Comparison of ENCODE assay signal across 18 mouse cellular contexts in the genomic region with DNA sequence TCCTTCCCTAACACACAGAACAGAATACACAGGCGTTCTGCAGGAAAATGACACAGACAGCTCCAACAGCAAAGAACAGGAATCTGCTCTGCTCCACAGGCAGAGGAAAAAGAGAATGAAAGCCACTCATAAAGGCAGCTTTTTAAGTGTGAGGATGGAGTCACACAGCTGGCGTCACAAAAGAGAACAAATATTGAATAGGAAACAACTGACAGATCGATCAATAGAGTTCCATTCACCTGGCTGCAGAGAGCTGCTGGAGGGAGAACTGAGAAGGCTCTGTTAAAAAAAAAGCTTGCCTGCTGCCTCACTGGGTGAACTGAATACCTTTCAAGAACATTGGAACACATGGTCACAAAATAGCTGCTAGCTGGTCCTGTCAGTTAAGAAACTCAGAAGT. TPM values are rescaled to one million over a fixed set of nuclear protein-coding genes. Genes with fewer than 3 reads are reported as not detected.
DNase-seq lines count a peak whose midpoint lies in the region; ATAC-seq and TF ChIP-seq lines count a peak whose summit lies in the region.
"Had no signal": no experiment of that assay in that cellular context is flagged by ENCODE, and none has a peak within 500 bp of the region (broad histone marks: within the 10 kb centered on the region; RNA-seq: fewer than 3 reads in every experiment).

No protein-coding gene starts in this region.

- H3K27ac ChIP-seq in forebrain, embryonic 13.5 days: peak overlapping the region; percentile 35; the same call in 1 of the 2 replicates
- H3K27ac ChIP-seq in forebrain, embryonic 10.5 days: no peak overlapping the region
- no peak overlapping the region for H3K27ac ChIP-seq in liver, adult 2 months (replicated peaks; ENCODE audit: insufficient read depth, low read depth, low read length)
- no peak overlapping the region for H3K27ac ChIP-seq in liver, postnatal 0 days (ENCODE audit: low read depth)
- H3K27ac ChIP-seq: lung, embryonic 15.5 days had no signal

- DNase-seq in forebrain, embryonic 10.5 days (ENCODE audit: extremely low spot score, low spot score): no peak
- DNase-seq in liver, adult 2 months (ENCODE audit: extremely low read depth, low read depth, low spot score): peak; percentile 44
- no peak for DNase-seq in liver
- peak; percentile 59 for DNase-seq in brain, embryonic 14.5 days (ENCODE audit: low read depth)
- DNase-seq in liver, postnatal 0 days: no peak
- no peak for DNase-seq in urinary bladder, postnatal 4 days (ENCODE audit: low spot score in 2 of 2)
- DNase-seq: adrenal gland, postnatal 25 days; cerebellum, adult 18-20 months; cerebellum, postnatal 25 days; heart, adult 11 months; heart, postnatal 14 days; kidney, adult 11 months had no signal

- 16% methylated on average over 3 of the region's 3 CpGs for WGBS in forebrain, embryonic 13.5 days
- 40% methylated on average over 3 of the region's 3 CpGs for WGBS in forebrain, embryonic 10.5 days
- WGBS in liver, adult 2 months: 33% methylated on average over 3 of the region's 3 CpGs
- WGBS in liver, postnatal 0 days (ENCODE audit: insufficient replicate concordance): 61% methylated on average over 3 of the region's 3 CpGs

- no peak for TF ChIP-seq CTCF in liver, adult 2 months (IDR thresholded peaks at IDR 0.05; ENCODE audit: low read depth, low read length)
- TF ChIP-seq CTCF in brain, embryonic 14.5 days (IDR thresholded peaks at IDR 0.05; ENCODE audit: borderline replicate concordance, extremely low read depth, insufficient read depth, insufficient read length): no peak
- no peak for TF ChIP-seq CTCF in liver, postnatal 0 days (IDR thresholded peaks at IDR 0.05; ENCODE audit: low read depth)

- ATAC-seq in forebrain, embryonic 13.5 days: no peak
- peak; percentile 58; the same call in 1 of the 2 replicates for ATAC-seq in liver, postnatal 0 days

- H3K36me3 ChIP-seq in forebrain, embryonic 13.5 days (ENCODE audit: poor library complexity, severe bottlenecking): no peaks in the 10 kb centered on the region
- H3K36me3 ChIP-seq in forebrain, embryonic 10.5 days (replicated peaks): no peaks in the 10 kb centered on the region
- H3K36me3 ChIP-seq in liver, adult 2 months (ENCODE audit: control insufficient read depth, insufficient read depth, low read length): no peaks in the 10 kb centered on the region
- H3K36me3 ChIP-seq in liver, postnatal 0 days (replicated peaks; ENCODE audit: insufficient read depth, low read length): no peaks in the 10 kb centered on the region
- H3K36me3 ChIP-seq: heart, embryonic 12.5 days; lung, embryonic 15.5 days; midbrain, embryonic 10.5 days had no signal

- H3K79me2 ChIP-seq in liver, adult 2 months (ENCODE audit: control insufficient read depth, insufficient read depth, low read length): no peaks in the 10 kb centered on the region

- no peak for TF ChIP-seq EP300 in liver, postnatal 0 days (IDR thresholded peaks at IDR 0.05; ENCODE audit: low read depth)

- no peak overlapping the region for H3K4me3 ChIP-seq in forebrain, embryonic 13.5 days
- H3K4me3 ChIP-seq in forebrain, embryonic 10.5 days: no peak overlapping the region
- H3K4me3 ChIP-seq in liver, adult 2 months (ENCODE audit: insufficient read depth, low read depth, low read length): no peak overlapping the region
- H3K4me3 ChIP-seq in liver, postnatal 0 days (ENCODE audit: low read depth, low read length): no peak overlapping the region
- H3K4me3 ChIP-seq: heart, embryonic 12.5 days; lung, embryonic 15.5 days; midbrain, embryonic 10.5 days had no signal

- no peak overlapping the region for H3K9ac ChIP-seq in forebrain, embryonic 13.5 days
- H3K9ac ChIP-seq in liver, adult 2 months (ENCODE audit: low read depth, low read length): no peak overlapping the region
- H3K9ac ChIP-seq in liver, postnatal 0 days (replicated peaks): no peak overlapping the region
- H3K9ac ChIP-seq: heart, embryonic 12.5 days; lung, embryonic 15.5 days had no signal

- TF ChIP-seq POLR2A in liver, adult 2 months (IDR thresholded peaks at IDR 0.05; ENCODE audit: extremely low read depth, insufficient read depth, low read length): no peak
- no peak for TF ChIP-seq POLR2A in brain, embryonic 14.5 days (IDR thresholded peaks at IDR 0.05; ENCODE audit: borderline replicate concordance, extremely low read depth, insufficient read depth, insufficient read length, poor library complexity, severe bottlenecking)

- no peaks in the 10 kb centered on the region for H3K27me3 ChIP-seq in forebrain, embryonic 13.5 days
- no peaks in the 10 kb centered on the region for H3K27me3 ChIP-seq in forebrain, embryonic 10.5 days (ENCODE audit: poor library complexity, severe bottlenecking)
- H3K27me3 ChIP-seq in liver, adult 2 months (ENCODE audit: control insufficient read depth, insufficient read depth, low read length): no peaks in the 10 kb centered on the region
- H3K27me3 ChIP-seq in liver, postnatal 0 days (ENCODE audit: insufficient read depth, low read length): no peaks in the 10 kb centered on the region
- H3K27me3 ChIP-seq: heart, embryonic 12.5 days; lung, embryonic 15.5 days had no signal

- H3K4me1 ChIP-seq in forebrain, embryonic 13.5 days: peaks cover 25% of the 10 kb centered on the region
- H3K4me1 ChIP-seq in forebrain, embryonic 10.5 days: peaks cover 25% of the 10 kb centered on the region
- peaks cover 2% of the 10 kb centered on the region; the same call in 1 of the 2 replicates for H3K4me1 ChIP-seq in liver, adult 2 months (ENCODE audit: control insufficient read depth, insufficient read depth, low read length)
- H3K4me1 ChIP-seq in liver, postnatal 0 days (ENCODE audit: insufficient read depth): peaks cover 7% of the 10 kb centered on the region
- H3K4me1 ChIP-seq: lung, embryonic 15.5 days had no signal

- H3K9me3 ChIP-seq in forebrain, embryonic 13.5 days (replicated peaks): no peaks in the 10 kb centered on the region
- no peaks in the 10 kb centered on the region for H3K9me3 ChIP-seq in forebrain, embryonic 10.5 days
- H3K9me3 ChIP-seq in liver, postnatal 0 days (ENCODE audit: low read length): no peaks in the 10 kb centered on the region
- H3K9me3 ChIP-seq: heart, embryonic 12.5 days; lung, embryonic 15.5 days; midbrain, embryonic 10.5 days had no signal

- H3K4me2 ChIP-seq in forebrain, embryonic 13.5 days: no peak overlapping the region
- H3K4me2 ChIP-seq in liver, postnatal 0 days (ENCODE audit: low read depth, low read length): no peak overlapping the region
- H3K4me2 ChIP-seq: lung, embryonic 15.5 days had no signal

RNA-seq across cellular contexts. Expression of a gene that starts 28.3 kb away (rescaled TPM):
- polyA plus RNA-seq in forebrain, embryonic 13.5 days (2015; fragmentation: Nextera tagmentation; extraction: Ambion mirVana): 2.7 and 3.3 TPM in 2 replicates
- polyA plus RNA-seq in forebrain, embryonic 10.5 days (2016; fragmentation: Nextera tagmentation; extraction: Ambion mirVana): 0.71 and 0.86 TPM in 2 replicates
- total RNA-seq in liver, adult 2 months (2014; rRNA removed): not detected in 2 replicates
- 0.02 and 0.04 TPM in 2 replicates for polyA plus RNA-seq in liver, adult 2 months (2012; rRNA removed)
- 9.0 and 10.2 TPM in 2 replicates for polyA plus RNA-seq in brain, embryonic 14.5 days (2012; rRNA removed)
- 0.59 and 0.71 TPM in 2 replicates for polyA plus RNA-seq in liver, postnatal 0 days (2015; fragmentation: Nextera tagmentation; extraction: Ambion mirVana)
- total RNA-seq: MEL had no signal
- polyA plus RNA-seq: macrophage had no signal

Comparison
In these comparisons a context has a peak if more than half of its experiments do, and no peak if none do; other contexts are left out.
1. DNase-seq: peak in liver, adult 2 months (single experiment) and brain, embryonic 14.5 days (single experiment); none in forebrain, embryonic 10.5 days (single experiment), liver (single experiment), liver, postnatal 0 days (single experiment) and urinary bladder, postnatal 4 days (0 of 2).